1 mouse cellular context compared by ENCODE assay signal in the genomic region with DNA sequence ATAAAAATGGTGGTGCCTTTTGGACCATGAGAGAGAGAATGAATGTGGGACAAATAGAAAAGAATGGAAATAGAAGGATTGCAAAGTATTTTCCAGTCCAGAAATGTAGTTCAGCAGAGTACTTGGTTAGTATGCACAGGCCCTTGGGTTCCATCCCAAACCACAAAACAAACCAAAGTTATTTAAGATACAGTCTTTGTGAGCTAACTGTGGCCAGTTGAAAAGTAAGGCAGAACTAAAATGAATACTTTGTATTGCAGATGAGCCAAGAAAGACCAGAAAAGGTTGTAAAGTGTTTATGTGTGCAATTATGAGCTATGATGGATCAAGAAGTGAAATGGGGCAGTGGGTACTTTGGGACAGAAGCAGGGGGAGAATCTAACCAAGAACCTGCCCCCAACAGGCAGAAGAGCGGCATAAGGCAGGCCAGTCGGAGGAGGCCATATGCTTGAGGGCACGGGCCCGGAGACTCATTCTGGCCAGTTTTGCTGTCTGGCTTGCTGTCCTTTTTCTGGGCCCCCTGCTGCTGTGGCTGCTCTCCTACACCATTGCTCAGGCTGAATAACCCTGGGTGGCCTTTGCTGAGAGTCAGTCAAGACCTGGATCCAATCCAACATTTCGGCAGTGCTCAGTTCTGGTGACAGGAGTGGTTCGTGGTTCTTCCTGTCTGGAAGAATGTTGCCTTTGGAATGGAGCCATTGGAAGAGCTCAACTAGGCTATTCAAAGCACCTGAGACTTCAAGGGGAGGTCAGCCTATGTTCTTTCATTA.
TF ChIP-seq lines count a peak whose summit lies in the region.

No protein-coding gene starts in this region.

TF ChIP-seq in ES-E14, 5 proteins besides CTCF, POLR2A, EP300 and RAD21:
- TF ChIP-seq ZNF384 (IDR thresholded peaks at IDR 0.05; ENCODE audit: low read depth, low read length) (no peak), HCFC1 (IDR thresholded peaks at IDR 0.05; ENCODE audit: borderline replicate concordance, insufficient read depth, low read length) (no peak), CHD2 (IDR thresholded peaks at IDR 0.05; ENCODE audit: low read depth, low read length) (no peak), ZC3H11A (IDR thresholded peaks at IDR 0.05; ENCODE audit: borderline replicate concordance, low read depth, low read length) (no peak), MAFK (IDR thresholded peaks at IDR 0.05; ENCODE audit: insufficient read depth, low read depth, low read length) (no peak)
TF ChIP-seq in ES-E14: peak in this region for 0.
